Mouse (Mus musculus): ENCODE results near the gene Ube3c. TPM values are rescaled to one million over a fixed set of nuclear protein-coding genes. Genes with fewer than 3 reads are reported as not detected.
"Not testable (repeated sequence)": the region's sequence is repeated elsewhere in the genome, so short reads cannot be mapped to it uniquely, and the experiment has no call there.

Ube3c gene
- polyA plus RNA-seq, 1 experiment from 2014 or later, result 42.2 TPM

DNA sequence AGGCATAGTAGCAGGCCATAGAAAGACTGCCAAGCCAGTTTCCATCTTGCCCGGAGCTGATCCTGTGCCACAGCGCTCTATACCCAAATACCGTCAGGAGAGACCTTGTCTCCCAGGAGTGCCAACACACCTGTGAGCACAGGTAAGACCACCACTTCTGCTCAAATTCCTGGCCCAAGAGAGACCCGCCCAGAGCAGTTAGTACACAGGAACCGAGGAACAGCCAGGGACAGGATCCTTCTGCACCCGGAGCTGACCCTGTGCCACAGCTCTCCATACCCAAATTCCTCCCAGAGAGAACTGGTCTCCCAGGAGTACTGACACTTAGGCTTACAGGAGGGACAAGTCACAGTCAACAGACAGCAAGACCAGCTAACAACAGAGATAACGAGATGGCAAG lies 23.1 kb downstream of the Ube3c start:
- not testable (repeated sequence) for H3K4me1 ChIP-seq (ENCODE audit: control insufficient read depth, insufficient read depth, low read length); H3K27ac ChIP-seq (ENCODE audit: low read depth, low read length); H3K9me3 ChIP-seq (ENCODE audit: control insufficient read depth, low read length); H3K4me2 ChIP-seq (replicated peaks; ENCODE audit: low read depth, low read length); ATAC-seq (ENCODE audit: low FRiP score, low TSS enrichment); H3K27me3 ChIP-seq (ENCODE audit: control insufficient read depth, insufficient read depth, low read length); H3K4me3 ChIP-seq (ENCODE audit: low read length); H3K9ac ChIP-seq (ENCODE audit: low read depth, low read length)
- H3K36me3 ChIP-seq (ENCODE audit: control insufficient read depth, insufficient read depth, low read length), result peaks cover 59% of the 10 kb centered on the region
- 98% methylated on average over 7 of the region's 7 CpGs for WGBS

GRCm38 (mm10) chr5:29606546-29606945 lies 37.5 kb downstream of the Ube3c start:
- no peak overlapping the region for H3K4me3 ChIP-seq (ENCODE audit: low read length)
- no peak for ATAC-seq (ENCODE audit: low FRiP score, low TSS enrichment)
- H3K36me3 ChIP-seq (ENCODE audit: control insufficient read depth, insufficient read depth, low read length), result peaks cover 56% of the 10 kb centered on the region
- WGBS, result 81% methylated on average over 2 of the region's 2 CpGs
- no peak overlapping the region for H3K4me2 ChIP-seq (replicated peaks; ENCODE audit: low read depth, low read length)
- H3K27me3 ChIP-seq (ENCODE audit: control insufficient read depth, insufficient read depth, low read length), result no peaks in the 10 kb centered on the region
- H3K4me1 ChIP-seq (ENCODE audit: control insufficient read depth, insufficient read depth, low read length), result no peaks in the 10 kb centered on the region
- H3K9ac ChIP-seq (ENCODE audit: low read depth, low read length), result no peak overlapping the region
- no peak overlapping the region for H3K27ac ChIP-seq (ENCODE audit: low read depth, low read length)
- no peaks in the 10 kb centered on the region for H3K9me3 ChIP-seq (ENCODE audit: control insufficient read depth, low read length)

DNA sequence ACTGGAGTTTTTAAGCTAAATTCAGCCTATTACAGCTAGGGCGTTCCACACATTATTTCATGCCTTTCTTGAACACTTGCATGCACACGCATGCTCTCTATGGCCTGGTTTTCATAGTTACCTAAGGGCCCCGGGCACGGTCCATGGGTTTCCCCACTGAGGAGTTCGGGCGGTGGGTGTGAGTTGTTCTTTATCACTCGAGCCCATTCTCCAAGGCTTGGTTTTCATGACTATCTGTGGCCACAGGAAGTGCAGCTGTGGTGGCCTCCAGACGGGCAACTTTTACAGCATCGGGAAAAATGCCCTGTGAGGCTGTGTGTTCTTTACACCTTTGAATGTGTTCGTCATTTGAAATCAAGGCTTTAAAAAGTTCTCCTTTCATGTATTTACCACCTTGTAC lies 56.6 kb downstream of the Ube3c start:
- H3K27ac ChIP-seq (ENCODE audit: low read depth, low read length), result no peak overlapping the region
- H3K4me2 ChIP-seq (replicated peaks; ENCODE audit: low read depth, low read length), result no peak overlapping the region
- no peak for ATAC-seq (ENCODE audit: low FRiP score, low TSS enrichment)
- no peaks in the 10 kb centered on the region for H3K9me3 ChIP-seq (ENCODE audit: control insufficient read depth, low read length)
- H3K27me3 ChIP-seq (ENCODE audit: control insufficient read depth, insufficient read depth, low read length), result no peaks in the 10 kb centered on the region
- 86% methylated on average over 10 of the region's 10 CpGs for WGBS
- H3K9ac ChIP-seq (ENCODE audit: low read depth, low read length), result no peak overlapping the region
- H3K4me1 ChIP-seq (ENCODE audit: control insufficient read depth, insufficient read depth, low read length), result no peaks in the 10 kb centered on the region
- H3K36me3 ChIP-seq (ENCODE audit: control insufficient read depth, insufficient read depth, low read length), result peaks cover 31% of the 10 kb centered on the region
- H3K4me3 ChIP-seq (ENCODE audit: low read length), result no peak overlapping the region

DNA sequence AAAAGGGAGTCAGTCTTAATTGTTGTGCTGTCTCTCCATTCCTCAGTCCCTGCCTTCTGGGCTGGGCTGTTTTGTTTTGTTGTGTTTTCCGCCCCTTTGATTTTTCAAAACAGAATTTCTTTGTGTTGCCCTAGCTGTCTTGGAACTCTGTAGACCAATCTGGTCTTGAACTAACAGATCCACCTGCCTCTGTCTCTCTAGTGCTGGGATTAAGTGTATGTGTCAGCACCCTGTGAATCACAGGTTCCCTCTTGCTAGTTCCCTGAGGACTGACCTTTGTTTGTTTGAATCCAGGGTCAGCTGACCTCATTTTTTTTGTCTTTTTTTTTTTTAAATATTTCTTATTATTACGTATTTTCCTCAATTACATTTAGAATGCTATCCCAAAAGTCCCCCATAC lies 60.9 kb downstream of the Ube3c start:
- peaks cover 43% of the 10 kb centered on the region for H3K36me3 ChIP-seq (ENCODE audit: control insufficient read depth, insufficient read depth, low read length)
- H3K27ac ChIP-seq (ENCODE audit: low read depth, low read length), result no peak overlapping the region
- no peak for ATAC-seq (ENCODE audit: low FRiP score, low TSS enrichment)
- H3K4me2 ChIP-seq (replicated peaks; ENCODE audit: low read depth, low read length), result no peak overlapping the region
- H3K4me1 ChIP-seq (ENCODE audit: control insufficient read depth, insufficient read depth, low read length), result no peaks in the 10 kb centered on the region
- WGBS, result 98% methylated on average over 2 of the region's 2 CpGs
- no peaks in the 10 kb centered on the region for H3K27me3 ChIP-seq (ENCODE audit: control insufficient read depth, insufficient read depth, low read length)
- H3K9me3 ChIP-seq (ENCODE audit: control insufficient read depth, low read length), result no peaks in the 10 kb centered on the region
- no peak overlapping the region for H3K4me3 ChIP-seq (ENCODE audit: low read length)
- no peak overlapping the region for H3K9ac ChIP-seq (ENCODE audit: low read depth, low read length)

DNA sequence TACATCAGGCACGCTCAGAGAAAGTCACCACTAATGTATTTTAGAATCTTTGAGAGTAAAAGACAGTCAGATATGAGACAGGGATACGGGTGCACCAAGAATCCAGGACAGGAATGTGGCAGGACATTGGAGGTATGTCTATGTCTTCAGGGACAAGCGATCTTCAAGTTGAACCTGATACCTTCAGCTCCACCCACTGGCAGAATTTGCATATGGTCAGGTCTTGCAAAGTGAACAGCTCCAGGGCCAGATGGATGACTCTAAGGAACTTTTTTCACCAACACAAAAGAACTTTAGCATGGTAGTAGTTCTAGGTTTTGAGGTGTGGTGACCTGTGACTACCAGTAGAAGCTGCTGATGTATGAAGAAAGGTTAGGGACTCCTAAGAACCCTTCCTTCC lies 62.7 kb downstream of the Ube3c start:
- no peak for ATAC-seq (ENCODE audit: low FRiP score, low TSS enrichment)
- Histone ChIP-seq H3K27me3 (ENCODE audit: control insufficient read depth, insufficient read depth, low read length) (no peaks in the 10 kb centered on the region), H3K4me1 (ENCODE audit: control insufficient read depth, insufficient read depth, low read length) (no peaks in the 10 kb centered on the region), H3K27ac (ENCODE audit: low read depth, low read length) (no peak overlapping the region), H3K4me3 (ENCODE audit: low read length) (no peak overlapping the region), H3K36me3 (ENCODE audit: control insufficient read depth, insufficient read depth, low read length) (peaks cover 40% of the 10 kb centered on the region), H3K9me3 (ENCODE audit: control insufficient read depth, low read length) (no peaks in the 10 kb centered on the region), H3K4me2 (replicated peaks; ENCODE audit: low read depth, low read length) (no peak overlapping the region), H3K9ac (ENCODE audit: low read depth, low read length) (no peak overlapping the region)
- WGBS, result 79% methylated on average over 3 of the region's 3 CpGs

DNA sequence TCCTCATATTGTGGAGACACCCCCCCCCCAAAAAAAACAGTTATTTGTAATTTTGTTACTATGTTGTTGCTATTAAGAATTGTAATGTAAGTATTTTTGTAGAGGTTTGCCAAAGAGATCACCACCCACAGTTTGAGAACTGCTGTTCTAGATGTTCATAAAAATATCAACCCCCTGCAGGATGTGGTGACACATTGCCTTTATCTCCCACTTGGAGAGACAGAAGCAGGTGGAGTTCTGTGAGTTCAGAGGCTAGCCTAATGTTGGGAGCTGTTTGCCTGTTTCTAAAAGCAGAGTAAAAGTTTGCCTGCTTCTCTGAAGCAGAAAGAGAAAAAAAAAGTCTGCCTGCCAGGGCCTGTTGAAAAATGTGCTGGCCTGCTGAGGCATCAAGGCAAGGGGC lies 67.3 kb downstream of the Ube3c start:
- Histone ChIP-seq H3K27me3 (ENCODE audit: control insufficient read depth, insufficient read depth, low read length) (no peaks in the 10 kb centered on the region), H3K9me3 (ENCODE audit: control insufficient read depth, low read length) (no peaks in the 10 kb centered on the region), H3K4me2 (replicated peaks; ENCODE audit: low read depth, low read length) (no peak overlapping the region), H3K4me1 (ENCODE audit: control insufficient read depth, insufficient read depth, low read length) (no peaks in the 10 kb centered on the region), H3K4me3 (ENCODE audit: low read length) (no peak overlapping the region), H3K36me3 (ENCODE audit: control insufficient read depth, insufficient read depth, low read length) (peaks cover 58% of the 10 kb centered on the region), H3K27ac (ENCODE audit: low read depth, low read length) (no peak overlapping the region), H3K9ac (ENCODE audit: low read depth, low read length) (no peak overlapping the region)
- ATAC-seq (ENCODE audit: low FRiP score, low TSS enrichment), result no peak

DNA sequence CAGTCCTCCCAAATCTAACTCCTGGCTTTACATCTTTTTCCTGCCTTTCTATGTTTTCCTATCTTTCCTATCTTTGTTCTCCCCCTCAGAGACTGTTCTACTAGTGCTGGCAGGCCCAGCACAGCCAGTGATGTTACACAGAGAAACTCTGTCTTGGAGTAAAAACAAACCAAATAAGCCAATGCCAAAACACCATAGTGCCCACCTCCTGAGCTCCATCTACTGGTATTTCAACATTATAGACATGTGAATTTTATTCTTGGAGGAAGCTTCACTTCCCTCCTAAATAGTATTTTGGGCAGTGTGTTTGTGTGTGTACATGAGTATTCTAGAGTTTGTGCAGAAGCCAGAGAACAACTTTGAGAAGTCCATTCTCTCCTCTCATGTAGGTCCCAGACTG lies 67.8 kb downstream of the Ube3c start:
- H3K9me3 ChIP-seq (ENCODE audit: control insufficient read depth, low read length), result no peaks in the 10 kb centered on the region
- no peaks in the 10 kb centered on the region for H3K27me3 ChIP-seq (ENCODE audit: control insufficient read depth, insufficient read depth, low read length)
- no peak overlapping the region for H3K9ac ChIP-seq (ENCODE audit: low read depth, low read length)
- no peak for ATAC-seq (ENCODE audit: low FRiP score, low TSS enrichment)
- no peaks in the 10 kb centered on the region for H3K4me1 ChIP-seq (ENCODE audit: control insufficient read depth, insufficient read depth, low read length)
- no peak overlapping the region for H3K4me2 ChIP-seq (replicated peaks; ENCODE audit: low read depth, low read length)
- H3K27ac ChIP-seq (ENCODE audit: low read depth, low read length), result no peak overlapping the region
- peaks cover 54% of the 10 kb centered on the region for H3K36me3 ChIP-seq (ENCODE audit: control insufficient read depth, insufficient read depth, low read length)
- H3K4me3 ChIP-seq (ENCODE audit: low read length), result no peak overlapping the region

DNA sequence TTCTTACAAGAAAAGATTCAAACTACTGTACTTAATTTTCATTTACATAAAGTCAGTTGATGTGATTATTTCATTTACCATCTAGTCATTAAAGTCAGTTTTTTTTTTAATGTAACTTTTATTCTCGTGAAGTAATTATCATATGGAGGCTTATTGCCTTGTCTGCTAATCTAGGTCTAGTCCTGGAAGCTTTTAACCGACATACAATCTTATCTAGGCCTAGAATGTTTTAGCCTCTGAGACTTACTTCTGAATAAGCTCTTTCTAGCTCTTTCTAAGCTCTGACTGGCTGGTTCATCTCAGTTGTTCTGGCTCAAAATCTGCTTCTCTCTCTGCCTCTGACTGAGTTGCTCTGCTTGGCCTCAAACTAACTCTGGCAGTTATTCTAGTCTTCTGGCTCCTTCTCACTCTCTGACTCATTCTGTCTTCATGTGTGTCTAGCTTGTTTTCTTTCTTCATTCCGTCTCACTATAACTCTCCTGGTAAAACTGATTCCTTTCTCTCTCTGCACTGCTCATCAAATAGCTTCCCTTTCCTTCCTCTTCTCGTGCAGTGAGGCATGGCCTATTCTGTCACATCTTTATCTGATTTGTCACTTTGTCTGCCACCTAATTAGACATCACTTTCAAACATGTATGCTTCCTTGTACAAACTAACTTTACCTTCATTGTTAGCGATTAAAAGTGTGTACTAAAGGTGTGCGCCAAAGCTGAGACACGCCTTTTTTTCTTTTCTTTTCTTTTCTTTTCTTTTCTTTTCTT lies 72.3 kb downstream of the Ube3c start:
- H3K36me3 ChIP-seq (ENCODE audit: control insufficient read depth, insufficient read depth, low read length), result peaks cover 35% of the 10 kb centered on the region
- ATAC-seq (ENCODE audit: low FRiP score, low TSS enrichment), result no peak
- no peak overlapping the region for H3K27ac ChIP-seq (ENCODE audit: low read depth, low read length)
- H3K4me1 ChIP-seq (ENCODE audit: control insufficient read depth, insufficient read depth, low read length), result no peaks in the 10 kb centered on the region
- no peak overlapping the region for H3K4me3 ChIP-seq (ENCODE audit: low read length)
- H3K4me2 ChIP-seq (replicated peaks; ENCODE audit: low read depth, low read length), result no peak overlapping the region
- no peak overlapping the region for H3K9ac ChIP-seq (ENCODE audit: low read depth, low read length)
- H3K9me3 ChIP-seq (ENCODE audit: control insufficient read depth, low read length), result no peaks in the 10 kb centered on the region
- WGBS, result 88% methylated on average over 7 of the region's 7 CpGs
- no peaks in the 10 kb centered on the region for H3K27me3 ChIP-seq (ENCODE audit: control insufficient read depth, insufficient read depth, low read length)

DNA sequence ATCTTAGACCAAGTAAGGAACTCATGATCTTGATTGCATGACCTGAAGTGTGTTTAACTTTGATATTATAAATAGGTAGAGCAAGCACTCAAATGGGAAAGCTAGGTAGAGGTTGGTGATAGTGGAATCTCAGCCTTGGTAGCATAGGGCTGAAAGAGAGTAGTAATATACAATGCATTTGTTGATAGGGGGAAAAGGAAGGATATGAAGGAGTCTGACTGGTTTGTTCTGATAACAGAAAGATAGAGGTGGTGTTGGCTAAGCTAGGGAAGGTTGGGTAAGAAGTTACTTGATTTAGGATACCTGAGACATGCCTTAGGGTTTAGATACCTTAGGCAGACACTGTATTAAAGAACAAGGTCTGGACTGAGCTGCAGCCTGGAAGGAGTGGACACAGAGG lies 82.7 kb downstream of the Ube3c start:
- H3K4me3 ChIP-seq (ENCODE audit: low read length), result no peak overlapping the region
- no peaks in the 10 kb centered on the region for H3K9me3 ChIP-seq (ENCODE audit: control insufficient read depth, low read length)
- no peak for ATAC-seq (ENCODE audit: low FRiP score, low TSS enrichment)
- H3K27ac ChIP-seq (ENCODE audit: low read depth, low read length), result no peak overlapping the region
- peaks cover 24% of the 10 kb centered on the region for H3K36me3 ChIP-seq (ENCODE audit: control insufficient read depth, insufficient read depth, low read length)
- H3K4me2 ChIP-seq (replicated peaks; ENCODE audit: low read depth, low read length), result no peak overlapping the region
- no peak overlapping the region for H3K9ac ChIP-seq (ENCODE audit: low read depth, low read length)
- no peaks in the 10 kb centered on the region for H3K4me1 ChIP-seq (ENCODE audit: control insufficient read depth, insufficient read depth, low read length)
- no peaks in the 10 kb centered on the region for H3K27me3 ChIP-seq (ENCODE audit: control insufficient read depth, insufficient read depth, low read length)

Data from kidney, embryonic 14.5 days (tissue).